Mouse (Mus musculus) C2C12 (cell line): Measurements from ENCODE around the gene Ank3.

Source experiments
- CTCF ChIP-seq: IDR thresholded peaks from one replicate; pipeline ENCODE4 v1.5.1; 2011; ENCODE audit not compliant: control insufficient read depth, insufficient read depth, insufficient read length
- FOSL1 ChIP-seq: IDR thresholded peaks from one replicate; pipeline ENCODE4 v1.8.0; 2011; ENCODE audit warnings: mild to moderate bottlenecking, low read length; ENCODE audit not compliant: poor library complexity, insufficient read depth, severe bottlenecking
- MAX ChIP-seq: IDR thresholded peaks from one replicate; pipeline ENCODE4 v1.6.1; 2011; ENCODE audit warnings: mild to moderate bottlenecking, control low read depth
- MYOD1 ChIP-seq: IDR thresholded peaks from one replicate; pipeline ENCODE4 v1.6.1; 2011; ENCODE audit warnings: low read depth; ENCODE audit not compliant: control insufficient read depth, insufficient read length
- USF1 ChIP-seq: IDR thresholded peaks from one replicate; pipeline ENCODE4 v1.6.1; 2011; ENCODE audit warnings: low read depth, mild to moderate bottlenecking, control low read depth, moderate library complexity

DNA sequence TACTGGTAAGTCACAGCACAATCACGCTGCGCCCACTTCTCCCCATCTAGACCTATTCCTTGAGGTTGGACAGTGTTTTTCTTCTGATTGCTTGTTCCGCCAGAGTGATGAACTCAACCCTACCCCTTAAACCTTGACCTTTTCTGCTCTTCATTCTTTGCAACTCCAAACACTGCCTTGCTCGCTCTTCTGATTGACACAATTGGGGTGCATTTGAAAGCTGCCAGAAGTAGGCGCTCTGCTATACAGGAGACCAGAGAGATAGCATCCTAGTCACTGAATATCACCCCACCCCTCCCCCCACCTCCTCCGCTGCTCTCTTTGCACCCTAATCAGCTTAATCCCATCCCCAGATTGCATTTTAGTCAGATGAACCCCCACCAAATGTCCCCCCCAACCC is 670.7 kb downstream of the Ank3 start:
- TF ChIP-seq MYOD1 (no peak), CTCF (no peak), FOSL1 (no peak), USF1 (no peak), MAX (no peak)
